Mouse (Mus musculus): ENCODE results near the gene Cyp19a1. TPM values are rescaled to one million over a fixed set of nuclear protein-coding genes. Genes with fewer than 3 reads are reported as not detected.

Gene Cyp19a1
- polyA plus RNA-seq (2015; fragmentation: Nextera tagmentation; extraction: Ambion mirVana) = not detected in 2 replicates

DNA sequence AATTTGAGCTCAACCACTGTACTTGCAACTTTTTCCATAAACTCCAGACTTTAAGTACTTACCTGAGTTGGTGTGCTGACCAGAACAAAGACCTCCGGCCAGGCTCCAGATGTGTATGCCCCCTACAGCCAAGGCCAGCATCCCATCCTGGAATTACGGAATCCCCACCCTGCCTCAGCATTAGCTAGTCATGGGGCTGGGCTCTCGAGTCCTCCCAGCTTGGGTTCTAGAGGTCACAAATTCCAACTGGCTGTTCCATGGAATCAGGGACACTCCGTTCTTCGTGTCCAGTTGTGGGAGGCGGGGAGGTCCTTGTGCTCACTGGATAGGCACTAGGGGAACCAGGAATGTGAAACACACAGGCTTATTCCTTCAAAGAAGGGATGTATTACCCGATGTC is at the start of gene Cyp19a1:
Cyp19a1 (minus strand) TSS at position 101 of the 400 bp plus-strand sequence.
- Histone ChIP-seq H3K4me3 (no peak within 1 kb of the TSS), H3K27ac (no peak within 1 kb of the TSS), H3K9me3 (no peaks in the 10 kb centered on the region), H3K4me1 (no peaks in the 10 kb centered on the region), H3K36me3 (no peaks in the 10 kb centered on the region), H3K27me3 (no peaks in the 10 kb centered on the region), H3K9ac (no peak within 1 kb of the TSS), H3K4me2 (replicated peaks) (no peak within 1 kb of the TSS)
- 82% methylated on average over 7 of the region's 7 CpGs for WGBS
- ATAC-seq (ENCODE audit: low FRiP score, low read depth) = no peak

- ATAC-seq (ENCODE audit: low FRiP score, low read depth) = no peak
- H3K9me3 ChIP-seq = no peaks in the 10 kb centered on the region
Measured at GRCm38 (mm10) chr9:54316363-54316762, 48.5 kb upstream of the Cyp19a1 start.

GRCm38 (mm10) chr9:54308751-54309358 is 40.9 kb upstream of the Cyp19a1 start:
- Histone ChIP-seq H3K9me3 (no peaks in the 10 kb centered on the region), H3K27ac (no peak overlapping the region), H3K4me1 (0 out of 2 replicates have a peak, but pooled peaks cover 5% of the 10 kb centered on the region), H3K36me3 (no peaks in the 10 kb centered on the region), H3K4me2 (replicated peaks) (no peak overlapping the region), H3K27me3 (no peaks in the 10 kb centered on the region), H3K4me3 (no peak overlapping the region), H3K9ac (no peak overlapping the region)
- ATAC-seq (ENCODE audit: low FRiP score, low read depth) = no peak
- 37% methylated on average over 2 of the region's 2 CpGs for WGBS

More at GRCm38 (mm10) chr9:54316363-54316762, 48.5 kb upstream of the Cyp19a1 start:
- Histone ChIP-seq H3K9ac (no peak overlapping the region), H3K27ac (no peak overlapping the region), H3K36me3 (no peaks in the 10 kb centered on the region), H3K4me2 (replicated peaks) (no peak overlapping the region), H3K4me1 (peaks cover 3% of the 10 kb centered on the region; the same call in 1 of the 2 replicates), H3K4me3 (no peak overlapping the region), H3K27me3 (no peaks in the 10 kb centered on the region)
- WGBS = 71% methylated on average over 9 of the region's 9 CpGs

DNA sequence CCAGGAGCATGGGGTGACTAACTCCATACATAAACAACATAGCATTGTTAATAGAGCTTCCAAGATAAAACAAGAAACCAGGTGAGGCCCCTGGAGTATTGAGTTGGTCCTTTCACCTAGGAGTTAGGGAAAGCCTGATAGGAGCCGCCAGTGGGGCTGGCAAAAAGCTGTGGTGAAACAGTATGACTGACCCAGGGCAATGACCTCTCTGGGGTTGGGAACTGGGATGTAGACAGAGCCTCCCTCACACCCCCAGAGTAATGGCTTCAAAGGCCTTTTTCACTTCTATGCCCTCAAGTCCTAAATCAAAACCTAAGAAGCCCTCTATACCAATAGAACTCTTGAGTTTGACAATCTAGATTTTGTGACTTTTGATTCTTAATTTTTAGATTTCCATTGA is 40.3 kb upstream of the Cyp19a1 start:
- 30% methylated on average over 1 of the region's 1 CpGs for WGBS
- Histone ChIP-seq H3K27me3 (no peaks in the 10 kb centered on the region), H3K9me3 (no peaks in the 10 kb centered on the region), H3K36me3 (no peaks in the 10 kb centered on the region), H3K4me3 (no peak overlapping the region), H3K4me1 (0 out of 2 replicates have a peak, but pooled peaks cover 5% of the 10 kb centered on the region), H3K9ac (no peak overlapping the region), H3K27ac (no peak overlapping the region), H3K4me2 (replicated peaks) (no peak overlapping the region)
- ATAC-seq (ENCODE audit: low FRiP score, low read depth) = no peak

DNA sequence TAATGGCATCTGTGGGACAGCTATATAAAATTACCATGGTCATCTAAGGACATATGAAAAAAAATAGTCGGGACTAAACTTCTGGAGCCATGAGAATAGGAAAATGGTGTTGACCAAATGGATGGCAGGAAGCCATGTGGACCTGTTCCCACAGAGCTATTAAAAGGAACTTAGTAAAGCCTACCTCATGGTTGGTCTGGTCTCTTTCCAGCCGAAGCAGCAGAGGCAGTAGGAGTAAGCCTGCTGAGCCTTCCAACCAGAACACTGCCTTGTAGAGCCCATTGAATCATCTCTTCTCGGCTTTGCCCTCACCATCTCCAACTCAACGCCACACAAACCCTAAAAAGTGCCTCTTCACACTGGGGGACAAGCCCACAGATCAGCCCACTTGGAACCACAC is 33.3 kb upstream of the Cyp19a1 start:
- 78% methylated on average over 4 of the region's 4 CpGs for WGBS
- H3K4me1 ChIP-seq = no peaks in the 10 kb centered on the region
- no peak overlapping the region for H3K4me2 ChIP-seq (replicated peaks)
- no peaks in the 10 kb centered on the region for H3K27me3 ChIP-seq
- no peak overlapping the region for H3K9ac ChIP-seq
- no peaks in the 10 kb centered on the region for H3K36me3 ChIP-seq
- H3K27ac ChIP-seq = no peak overlapping the region
- H3K9me3 ChIP-seq = no peaks in the 10 kb centered on the region
- no peak for ATAC-seq (ENCODE audit: low FRiP score, low read depth)
- no peak overlapping the region for H3K4me3 ChIP-seq

DNA sequence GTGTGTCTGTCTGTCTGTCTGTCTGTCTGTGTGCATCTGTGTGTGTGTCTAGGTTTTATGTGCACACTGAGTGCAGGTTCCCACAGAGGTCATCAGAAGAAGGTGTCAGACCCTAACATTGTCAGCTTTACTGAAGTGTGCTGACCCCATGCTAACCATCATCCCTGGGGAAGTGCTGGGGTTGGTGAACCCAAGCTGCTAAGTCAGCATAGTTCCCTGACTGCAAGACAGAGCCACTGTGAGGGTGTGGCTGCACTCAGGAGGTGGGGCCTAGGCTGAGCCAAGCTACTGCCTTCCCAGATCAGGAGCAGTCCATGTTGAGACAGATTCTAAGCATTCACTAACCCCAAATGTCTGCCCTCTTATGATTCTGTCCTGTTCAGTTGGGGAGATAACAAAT is 31.9 kb upstream of the Cyp19a1 start:
- Histone ChIP-seq H3K4me3 (no peak overlapping the region), H3K36me3 (no peaks in the 10 kb centered on the region), H3K27me3 (no peaks in the 10 kb centered on the region), H3K27ac (no peak overlapping the region), H3K4me1 (no peaks in the 10 kb centered on the region), H3K9me3 (no peaks in the 10 kb centered on the region), H3K9ac (no peak overlapping the region), H3K4me2 (replicated peaks) (no peak overlapping the region)
- no peak for ATAC-seq (ENCODE audit: low FRiP score, low read depth)

- Histone ChIP-seq H3K4me3 (no peak overlapping the region), H3K4me2 (replicated peaks) (no peak overlapping the region), H3K27ac (no peak overlapping the region), H3K9me3 (no peaks in the 10 kb centered on the region), H3K27me3 (no peaks in the 10 kb centered on the region), H3K4me1 (no peaks in the 10 kb centered on the region), H3K9ac (no peak overlapping the region), H3K36me3 (no peaks in the 10 kb centered on the region)
- 75% methylated on average over 3 of the region's 3 CpGs for WGBS
- no peak for ATAC-seq (ENCODE audit: low FRiP score, low read depth)
Measured at GRCm38 (mm10) chr9:54299389-54299788, 31.5 kb upstream of the Cyp19a1 start.

GRCm38 (mm10) chr9:54287804-54288203 is 19.9 kb upstream of the Cyp19a1 start:
- Histone ChIP-seq H3K9me3 (no peaks in the 10 kb centered on the region), H3K4me3 (no peak overlapping the region), H3K27ac (no peak overlapping the region), H3K27me3 (peaks cover 37% of the 10 kb centered on the region), H3K36me3 (no peaks in the 10 kb centered on the region), H3K4me2 (replicated peaks) (no peak overlapping the region), H3K9ac (no peak overlapping the region), H3K4me1 (peaks cover 8% of the 10 kb centered on the region)
- 48% methylated on average over 5 of the region's 5 CpGs for WGBS
- ATAC-seq (ENCODE audit: low FRiP score, low read depth) = no peak

DNA sequence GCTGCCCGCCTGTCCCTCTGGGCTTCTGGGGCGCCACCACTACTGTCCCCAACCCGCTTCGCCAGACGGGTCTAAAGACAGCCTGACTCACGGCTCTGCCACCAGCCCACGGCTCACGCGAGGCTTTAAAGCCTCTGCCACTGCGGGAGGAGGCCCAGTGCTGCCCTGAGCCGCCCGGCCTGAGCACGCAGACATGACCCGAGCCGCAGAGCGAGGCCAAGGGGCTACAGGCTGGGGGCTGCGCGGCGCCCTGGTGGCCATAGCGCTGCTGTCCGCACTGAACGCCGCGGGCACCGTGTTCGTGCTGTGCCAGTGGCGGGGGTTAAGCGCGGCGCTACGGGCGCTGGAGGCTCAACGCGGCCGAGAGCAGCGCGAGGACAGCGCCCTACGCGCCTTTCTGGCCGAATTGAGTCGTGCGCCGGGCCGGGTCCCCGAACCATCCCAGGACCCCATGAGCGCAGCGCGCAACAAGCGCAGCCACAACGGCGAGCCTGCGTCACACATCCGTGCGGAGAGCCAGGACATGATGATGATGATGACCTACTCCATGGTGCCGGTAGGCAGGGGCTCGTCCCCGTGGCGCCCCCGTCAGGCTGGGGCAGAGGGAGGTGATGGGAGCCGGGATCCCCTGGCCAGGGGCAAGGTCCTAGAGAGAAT is 18.5 kb upstream of the Cyp19a1 start, which contains the start of gene Gldn:
Gldn (plus strand) TSS at position 156 of the 657 bp plus-strand sequence.
- no peak; the same call in 1 of the 2 replicates for ATAC-seq (ENCODE audit: low FRiP score, low read depth)
- 3% methylated on average over 61 of the region's 61 CpGs for WGBS
- no peak within 1 kb of the TSS for H3K27ac ChIP-seq
- peak within 1 kb of the TSS; percentile 57 for H3K9ac ChIP-seq
- no peaks in the 10 kb centered on the region for H3K9me3 ChIP-seq
- H3K4me1 ChIP-seq = peaks cover 8% of the 10 kb centered on the region
- peak within 1 kb of the TSS; percentile 90 for H3K4me2 ChIP-seq (replicated peaks)
- H3K36me3 ChIP-seq = no peaks in the 10 kb centered on the region
- peak within 1 kb of the TSS; percentile 47 for H3K4me3 ChIP-seq
- H3K27me3 ChIP-seq = peaks cover 37% of the 10 kb centered on the region

- 83% methylated on average over 12 of the region's 12 CpGs for WGBS
- Histone ChIP-seq H3K4me1 (no peaks in the 10 kb centered on the region), H3K9ac (no peak overlapping the region), H3K9me3 (no peaks in the 10 kb centered on the region), H3K27ac (no peak overlapping the region), H3K27me3 (peaks cover 3% of the 10 kb centered on the region; the same call in 1 of the 2 replicates), H3K4me2 (replicated peaks) (no peak overlapping the region), H3K36me3 (no peaks in the 10 kb centered on the region), H3K4me3 (no peak overlapping the region)
- no peak for ATAC-seq (ENCODE audit: low FRiP score, low read depth)
Measured at GRCm38 (mm10) chr9:54279046-54279589, 11.2 kb upstream of the Cyp19a1 start.

- Histone ChIP-seq H3K27ac (no peak overlapping the region), H3K36me3 (no peaks in the 10 kb centered on the region), H3K4me3 (no peak overlapping the region), H3K4me1 (no peaks in the 10 kb centered on the region), H3K4me2 (replicated peaks) (no peak overlapping the region), H3K27me3 (no peaks in the 10 kb centered on the region), H3K9ac (no peak overlapping the region), H3K9me3 (no peaks in the 10 kb centered on the region)
- 87% methylated on average over 4 of the region's 4 CpGs for WGBS
- no peak for ATAC-seq (ENCODE audit: low FRiP score, low read depth)
Measured at GRCm38 (mm10) chr9:54275283-54275682, 7.4 kb upstream of the Cyp19a1 start.

GRCm38 (mm10) chr9:54270889-54271288 is 3.0 kb upstream of the Cyp19a1 start:
- ATAC-seq (ENCODE audit: low FRiP score, low read depth) = no peak
- Histone ChIP-seq H3K9ac (no peak overlapping the region), H3K27ac (no peak overlapping the region), H3K27me3 (no peaks in the 10 kb centered on the region), H3K4me1 (no peaks in the 10 kb centered on the region), H3K36me3 (no peaks in the 10 kb centered on the region), H3K4me2 (replicated peaks) (no peak overlapping the region), H3K9me3 (no peaks in the 10 kb centered on the region), H3K4me3 (no peak overlapping the region)
- WGBS = 39% methylated on average over 5 of the region's 5 CpGs

Measured in limb, embryonic 13.5 days (tissue).